Mouse (Mus musculus) CH12.LX (cell line): ENCODE measurements around the gene Fgfrl1. TPM values are rescaled to one million over a fixed set of nuclear protein-coding genes. Genes with fewer than 3 reads are reported as not detected.

Experiments used
- DNase-seq: peaks from one replicate; pipeline ENCODE4 v3.0.0-alpha.2; 2013; ENCODE audit errors: extremely low read depth
- H3K27ac ChIP-seq: 2 replicates; pipeline ENCODE4 v1.5.1; 2012; ENCODE audit warnings: low read depth, mild to moderate bottlenecking, control low read depth, moderate library complexity; ENCODE audit not compliant: insufficient read depth
- H3K27me3 ChIP-seq: replicated peaks from 2 replicates; pipeline ENCODE3; 2012; ENCODE audit warnings: inconsistent platforms
- H3K36me3 ChIP-seq, 2 experiments: replicated peaks in 1 of 2; 2 replicates each; pipeline versions ENCODE3 to v1.6.1; 2012; ENCODE audit warnings: inconsistent platforms in 1 of 2, low read length in 1 of 2, mild to moderate bottlenecking in 1 of 2, mixed read lengths in 1 of 2, moderate library complexity in 1 of 2; ENCODE audit not compliant: control insufficient read depth in 1 of 2, insufficient read depth in 1 of 2
- H3K4me1 ChIP-seq, 2 experiments: 2 replicates each; pipeline ENCODE4 v1.6.1; 2012; ENCODE audit warnings: inconsistent platforms in 1 of 2, moderate library complexity in 1 of 2; ENCODE audit not compliant: insufficient read depth in 2 of 2, control insufficient read depth in 1 of 2
- H3K4me2 ChIP-seq: 2 replicates; pipeline ENCODE4 v1.6.1; 2012; ENCODE audit warnings: low read depth, mild to moderate bottlenecking, control low read depth; ENCODE audit not compliant: poor library complexity, insufficient read depth, severe bottlenecking
- H3K4me3 ChIP-seq, 3 experiments: fragments of 150-350 bp in 1 of 3; sonication (generic) in 1 of 3; replicated peaks in 1 of 3; 2 replicates each; pipeline versions ENCODE3 to v1.5.1; 2011 to 2012; ENCODE audit warnings: low read depth in 2 of 3, low read length in 2 of 3, mild to moderate bottlenecking in 2 of 3, moderate library complexity in 2 of 3, control low read depth in 1 of 3, improper control_type of control experiment in 1 of 3, inconsistent platforms in 1 of 3, mixed read lengths in 1 of 3; ENCODE audit not compliant: poor library complexity in 1 of 3
- H3K79me2 ChIP-seq: replicated peaks from 2 replicates; pipeline ENCODE4 v1.6.1; 2012; ENCODE audit warnings: mild to moderate bottlenecking, moderate library complexity; ENCODE audit not compliant: control insufficient read depth, poor library complexity, insufficient read depth, severe bottlenecking; ENCODE audit errors: extremely low read depth
- H3K9ac ChIP-seq: 2 replicates; pipeline ENCODE4 v1.6.1; 2012; ENCODE audit warnings: low read depth, mild to moderate bottlenecking, control low read depth, moderate library complexity; ENCODE audit not compliant: insufficient read depth
- H3K9me3 ChIP-seq: replicated peaks from 2 replicates; pipeline ENCODE3; 2012; ENCODE audit warnings: low read length, inconsistent platforms, mixed read lengths
- CHD2 ChIP-seq: IDR thresholded peaks from 2 replicates; pipeline ENCODE4 v1.6.1; 2011; ENCODE audit warnings: low read length, improper control_type of control experiment
- CTCF ChIP-seq, 2 experiments: IDR thresholded peaks in 1 of 2; conservative IDR thresholded peaks in 1 of 2; 2 replicates each; pipeline ENCODE4 v1.5.1; 2011 to 2012; ENCODE audit warnings: low read depth in 2 of 2, low read length in 2 of 2, improper control_type of control experiment in 1 of 2, inconsistent platforms in 1 of 2, mild to moderate bottlenecking in 1 of 2, moderate library complexity in 1 of 2
- E2F4 ChIP-seq: IDR thresholded peaks from 2 replicates; pipeline ENCODE4 v1.6.1; 2011; ENCODE audit warnings: low read depth, low read length, improper control_type of control experiment; ENCODE audit not compliant: insufficient replicate concordance
- HCFC1 ChIP-seq: IDR thresholded peaks from 2 replicates; pipeline ENCODE4 v1.6.1; 2012; ENCODE audit warnings: low read depth, mild to moderate bottlenecking, inconsistent platforms, low read length, improper control_type of control experiment
- IRF4 ChIP-seq: IDR thresholded peaks from 2 replicates; pipeline ENCODE4 v1.6.1; 2014; ENCODE audit warnings: low read depth, mild to moderate bottlenecking, inconsistent platforms, low read length, improper control_type of control experiment
- JUND ChIP-seq: conservative IDR thresholded peaks from 2 replicates; pipeline ENCODE4 v1.6.1; 2011; ENCODE audit warnings: low read depth, low read length, improper control_type of control experiment
- KAT2A ChIP-seq: IDR thresholded peaks from 2 replicates; pipeline ENCODE4 v1.6.1; 2012; ENCODE audit warnings: low read length, improper control_type of control experiment, inconsistent platforms; ENCODE audit not compliant: insufficient replicate concordance
- MAX ChIP-seq: IDR thresholded peaks from 2 replicates; pipeline ENCODE4 v1.6.1; 2011; ENCODE audit warnings: low read length, improper control_type of control experiment
- NELFE ChIP-seq: IDR thresholded peaks from 2 replicates; pipeline ENCODE4 v1.6.1; 2011; ENCODE audit warnings: low read depth, low read length, improper control_type of control experiment
- NRF1 ChIP-seq: IDR thresholded peaks from 2 replicates; pipeline ENCODE4 v1.6.1; 2014; ENCODE audit warnings: low read depth, mild to moderate bottlenecking, inconsistent platforms, low read length, improper control_type of control experiment, moderate library complexity
- POLR2A ChIP-seq: IDR thresholded peaks from 2 replicates; pipeline ENCODE4 v1.6.1; 2011; ENCODE audit warnings: low read depth, mild to moderate bottlenecking, improper control_type of control experiment, low read length
- POLR2AphosphoS2 ChIP-seq: IDR thresholded peaks from 2 replicates; pipeline ENCODE4 v1.6.1; 2011; ENCODE audit warnings: low read depth, low read length, improper control_type of control experiment
- RAD21 ChIP-seq: IDR thresholded peaks from 2 replicates; pipeline ENCODE4 v1.6.1; 2011; ENCODE audit warnings: low read depth, mild to moderate bottlenecking, low read length, improper control_type of control experiment, moderate library complexity
- SIN3A ChIP-seq: IDR thresholded peaks from 2 replicates; pipeline ENCODE4 v1.6.1; 2012; ENCODE audit warnings: low read length, improper control_type of control experiment, inconsistent platforms
- TBP ChIP-seq: conservative IDR thresholded peaks from 2 replicates; pipeline ENCODE4 v1.6.1; 2011; ENCODE audit warnings: low read depth, low read length, improper control_type of control experiment
- UBTF ChIP-seq: IDR thresholded peaks from 2 replicates; pipeline ENCODE4 v1.6.1; 2012; ENCODE audit warnings: low read depth, mild to moderate bottlenecking, inconsistent platforms, low read length, improper control_type of control experiment, moderate library complexity
- ZKSCAN1 ChIP-seq: IDR thresholded peaks from 2 replicates; pipeline ENCODE4 v1.6.1; 2012; ENCODE audit warnings: low read depth, inconsistent platforms, low read length, improper control_type of control experiment, borderline replicate concordance
- ZMIZ1 ChIP-seq: IDR thresholded peaks from 2 replicates; pipeline ENCODE4 v1.6.1; 2012; ENCODE audit warnings: low read depth, mild to moderate bottlenecking, inconsistent platforms, low read length, improper control_type of control experiment
- ZNF384 ChIP-seq: IDR thresholded peaks from 2 replicates; pipeline ENCODE4 v1.6.1; 2012; ENCODE audit warnings: low read depth, low read length, improper control_type of control experiment, inconsistent platforms
- dilution Hi-C: fragments of 300-500 bp; cut with MboI; formaldehyde crosslinking; loops from 2 replicates; pipeline ENCODE4 v1.14.3; 2020; ENCODE audit warnings: low sequenced_read_pairs; ENCODE audit not compliant: extremely low pct_unique_long_range_greater_than_20kb, extremely low pct_ligation_motif_present
- in situ Hi-C: fragments of 300-500 bp; cut with MboI; formaldehyde crosslinking; loops from 3 replicates; pipeline ENCODE4 v1.14.3; 2019; ENCODE audit warnings: low sequenced_read_pairs, low pct_ligation_motif_present, low pct_unique_long_range_greater_than_20kb, mixed read lengths
- polyA plus RNA-seq: library from polyadenylated mRNA; unstranded; fragments of >175 nt; gene quantifications from 2 replicates; pipeline ENCODE4 v1.2.1, GENCODE M21; 2012; ENCODE audit warnings: low read depth; ENCODE audit not compliant: insufficient read length
- total RNA-seq, 2 experiments: library from RNA; depleted of rRNA; stranded (reverse); fragments of 300-350 nt in 1 of 2; fragments of >200 nt in 1 of 2; gene quantifications; 2 replicates each; pipeline ENCODE4 v1.2.3; 2012 to 2014

Fgfrl1 gene
- total and polyA plus RNA-seq, 3 experiments = 0.17 to 0.64 (median 0.26) TPM

- no peak overlapping the region for H3K4me3 ChIP-seq
- H3K9me3 ChIP-seq = no peaks in the 10 kb centered on the region
- no peak overlapping the region for H3K4me2 ChIP-seq
- H3K79me2 ChIP-seq = no peaks in the 10 kb centered on the region
- in situ Hi-C loops (no loop called here), dilution Hi-C loops (no loop called here)
- 0 out of 4 replicates have a peak, but pooled peaks cover 0 to 3% of the 10 kb centered on the region in 2 experiments for H3K4me1 ChIP-seq
- H3K9ac ChIP-seq = no peak overlapping the region
- TF ChIP-seq CHD2 (no peak), JUND (no peak), POLR2AphosphoS2 (no peak), IRF4 (no peak), ZMIZ1 (no peak), POLR2A (no peak), RAD21 (no peak), HCFC1 (no peak), ZKSCAN1 (no peak), TBP (no peak), MAX (no peak), ZNF384 (no peak), NRF1 (no peak), SIN3A (no peak), E2F4 (no peak), NELFE (no peak)
- H3K27me3 ChIP-seq = peaks cover 23% of the 10 kb centered on the region
- no peak overlapping the region for H3K27ac ChIP-seq
- DNase-seq = no peak
- no peaks in the 10 kb centered on the region for H3K36me3 ChIP-seq
These were observed 25.9 kb downstream of the Fgfrl1 start for GRCm38 (mm10) chr5:108718051-108718450.

- no peaks in the 10 kb centered on the region for H3K36me3 ChIP-seq
- H3K79me2 ChIP-seq = no peaks in the 10 kb centered on the region
- H3K4me1 ChIP-seq = 0 out of 4 replicates have a peak, but pooled peaks cover 0 to 3% of the 10 kb centered on the region in 2 experiments
- H3K9me3 ChIP-seq = no peaks in the 10 kb centered on the region
- peak in 1 of 2 experiments; percentile 11; a peak in 1 of 4 replicates for TF ChIP-seq CTCF (conservative IDR thresholded peaks at IDR 0.05 in 1 of 2, IDR thresholded peaks at IDR 0.05 in 1 of 2; ENCODE audit: low read depth in 2 of 2, low read length in 2 of 2)
- no peak for TF ChIP-seq KAT2A
- TF ChIP-seq UBTF = no peak
- H3K4me2 ChIP-seq = no peak overlapping the region
- dilution Hi-C loops (no loop called here), in situ Hi-C loops (no loop called here)
- H3K9ac ChIP-seq = no peak overlapping the region
- peaks cover 15% of the 10 kb centered on the region for H3K27me3 ChIP-seq
- no peak for DNase-seq
- no peak overlapping the region for H3K27ac ChIP-seq
- no peak overlapping the region for H3K4me3 ChIP-seq
These were observed 27.6 kb downstream of the Fgfrl1 start for GRCm38 (mm10) chr5:108719761-108720160.
